Mouse (Mus musculus) thymus, postnatal 14 days (tissue): ENCODE measurements around the gene Gpat3.
A peak's percentile ranks its signal among the peaks of the same experiment; 100 is the strongest.

ENCODE experiments used
- DNase-seq: peaks from one replicate; pipeline ENCODE4 v3.0.0; 2021

The Gpat3 gene

GRCm38 (mm10) chr5:100861140-100861539 is 15.6 kb downstream of the Gpat3 start:
- DNase-seq: no peak

- no peak for DNase-seq
These were observed 16.3 kb downstream of the Gpat3 start for GRCm38 (mm10) chr5:100861811-100862210.

- DNase-seq: no peak
These were observed 17.6 kb downstream of the Gpat3 start for GRCm38 (mm10) chr5:100863091-100863490.

- no peak for DNase-seq
These were observed 18.9 kb downstream of the Gpat3 start for GRCm38 (mm10) chr5:100864438-100864837.

GRCm38 (mm10) chr5:100866183-100866582 is 20.7 kb downstream of the Gpat3 start:
- DNase-seq: no peak

GRCm38 (mm10) chr5:100869197-100869895 is 23.8 kb downstream of the Gpat3 start:
- no peak for DNase-seq

- DNase-seq: no peak
These were observed 26.5 kb downstream of the Gpat3 start for GRCm38 (mm10) chr5:100871987-100872386.

GRCm38 (mm10) chr5:100874721-100875120 is 29.2 kb downstream of the Gpat3 start:
- DNase-seq: no peak

- DNase-seq: no peak
These were observed 29.7 kb downstream of the Gpat3 start for GRCm38 (mm10) chr5:100875180-100875579.

GRCm38 (mm10) chr5:100877021-100877420 is 31.5 kb downstream of the Gpat3 start:
- DNase-seq: no peak

- no peak for DNase-seq
These were observed 39.7 kb downstream of the Gpat3 start for GRCm38 (mm10) chr5:100885216-100885615.

GRCm38 (mm10) chr5:100886331-100886988 is 40.9 kb downstream of the Gpat3 start:
- DNase-seq: peak; percentile 8

- no peak for DNase-seq
These were observed 50.7 kb downstream of the Gpat3 start for GRCm38 (mm10) chr5:100896199-100896598.

- no peak for DNase-seq
These were observed 54.4 kb downstream of the Gpat3 start for GRCm38 (mm10) chr5:100899745-100900489.

- no peak for DNase-seq
These were observed 55.5 kb downstream of the Gpat3 start for GRCm38 (mm10) chr5:100901046-100901445.

- no peak for DNase-seq
These were observed 63.0 kb downstream of the Gpat3 start for GRCm38 (mm10) chr5:100908478-100908877.

GRCm38 (mm10) chr5:100908901-100909300 is 63.4 kb downstream of the Gpat3 start:
- no peak for DNase-seq

- no peak for DNase-seq
These were observed 64.2 kb downstream of the Gpat3 start for GRCm38 (mm10) chr5:100909691-100910090.

GRCm38 (mm10) chr5:100911502-100912097 is 66.1 kb downstream of the Gpat3 start:
- DNase-seq: peak; percentile 36

- peak; percentile 57 for DNase-seq
These were observed 66.9 kb downstream of the Gpat3 start for GRCm38 (mm10) chr5:100912366-100912765.

GRCm38 (mm10) chr5:100913274-100913673 is 67.8 kb downstream of the Gpat3 start:
- no peak for DNase-seq

- DNase-seq: peak; percentile 62
These were observed 69.5 kb downstream of the Gpat3 start for GRCm38 (mm10) chr5:100914989-100915388.

GRCm38 (mm10) chr5:100915411-100915810 is 69.9 kb downstream of the Gpat3 start:
- DNase-seq: no peak
